Mouse (Mus musculus) naive thymus-derived CD4-positive, alpha-beta T cell, adult 2 months (primary cell): ENCODE measurements around the gene Sp7.

Source experiments
- DNase-seq: peaks from one replicate; pipeline ENCODE4 v3.0.0-alpha.2; 2011; ENCODE audit warnings: low read depth

The Sp7 gene

DNA sequence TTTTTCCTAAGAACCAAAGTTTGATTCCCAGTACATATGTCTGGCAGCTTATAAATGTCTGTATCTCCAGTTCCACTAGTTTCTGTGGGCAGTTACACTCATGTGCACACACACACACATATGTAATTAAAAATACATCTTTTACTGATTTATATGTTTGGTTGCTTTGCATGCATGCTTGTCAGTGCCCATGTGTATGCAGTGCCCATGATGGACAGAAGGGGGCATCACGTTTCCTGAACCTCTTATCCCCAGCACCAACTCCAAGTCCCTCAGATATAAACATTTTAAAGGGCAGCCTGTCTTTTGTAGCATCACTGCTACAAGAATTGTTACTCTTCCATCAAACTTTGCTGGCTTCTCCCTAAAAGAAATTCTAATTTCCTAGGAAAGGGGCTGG lies 25.4 kb downstream of the Sp7 start:
- peak; percentile 80 for DNase-seq

DNA sequence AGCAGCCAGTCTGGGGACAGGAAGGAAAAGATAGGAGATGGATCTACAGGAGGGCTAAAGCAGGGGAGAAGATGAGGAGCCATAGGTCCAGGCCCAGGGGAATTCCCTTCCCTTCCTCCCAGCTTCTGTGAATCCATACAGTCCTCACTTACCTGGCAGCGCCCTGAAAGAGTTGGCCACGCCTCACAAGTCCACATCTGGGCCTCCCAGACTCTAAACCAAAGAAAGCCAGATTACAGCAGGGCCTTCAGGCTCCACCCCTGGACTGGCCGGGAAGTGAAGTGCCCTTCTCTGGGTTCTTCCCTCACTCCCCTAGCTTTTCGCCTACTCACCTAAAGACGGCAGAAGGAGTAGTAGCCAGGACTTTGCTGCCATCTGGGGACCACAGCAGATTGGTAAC lies 27.4 kb downstream of the Sp7 start:
- no peak for DNase-seq

DNA sequence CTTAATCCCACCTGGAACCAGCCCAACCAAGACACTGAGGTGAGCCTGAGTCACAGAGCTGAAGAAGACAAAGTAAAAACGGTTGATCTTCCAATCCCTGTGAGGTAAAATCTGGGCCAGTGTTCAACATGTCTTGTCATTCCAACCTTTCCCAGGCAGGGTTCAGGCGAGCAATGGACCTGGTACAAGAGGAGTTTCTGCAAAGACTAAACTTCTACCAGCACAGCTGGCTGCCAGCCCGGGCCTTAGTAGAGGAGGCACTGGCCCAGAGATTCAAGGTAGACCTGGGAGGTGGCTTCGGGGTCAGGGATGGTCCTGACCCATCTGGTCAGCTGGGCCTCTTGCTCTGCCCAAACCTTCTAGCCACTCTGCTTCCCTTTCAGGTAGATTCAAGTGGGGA lies 30.0 kb downstream of the Sp7 start:
- no peak for DNase-seq

DNA sequence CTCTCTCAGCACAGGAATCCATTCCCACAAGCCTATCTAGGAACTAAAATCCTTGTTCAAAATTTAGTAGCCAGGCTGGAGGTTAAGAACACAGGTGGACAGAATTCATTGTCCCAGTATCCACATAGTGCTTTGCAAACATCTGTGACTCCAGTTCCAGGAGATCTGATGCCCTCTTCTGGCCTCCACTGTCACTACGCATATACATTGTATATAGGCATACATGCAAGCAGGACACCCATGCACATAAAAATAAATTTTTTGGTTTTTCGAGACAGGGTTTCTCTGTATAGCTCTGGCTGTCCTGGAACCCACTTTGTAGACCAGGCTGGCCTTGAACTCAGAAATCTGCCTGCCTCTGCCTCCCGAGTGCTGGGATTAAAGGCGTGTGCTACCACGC lies 31.1 kb downstream of the Sp7 start:
- peak; percentile 50 for DNase-seq

DNA sequence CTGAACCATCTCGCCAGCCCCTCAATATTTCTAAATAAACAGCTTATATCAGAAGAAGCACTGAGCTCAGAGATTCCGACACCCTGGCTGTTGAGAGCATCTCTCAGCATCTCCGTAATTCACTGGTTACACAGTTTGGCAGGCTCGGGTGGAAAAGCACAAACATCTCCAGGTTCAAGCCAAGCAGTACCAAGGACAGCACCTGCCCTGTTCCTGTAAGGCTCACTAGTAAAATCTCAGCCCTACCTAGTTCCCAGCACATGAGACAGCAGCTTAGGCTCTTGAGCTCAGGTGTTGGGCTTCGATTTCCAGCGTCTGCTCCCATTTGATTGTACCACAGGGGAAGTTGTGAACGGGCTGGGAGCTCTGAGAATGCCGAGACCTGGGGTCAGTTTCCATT lies 31.7 kb downstream of the Sp7 start:
- no peak for DNase-seq

DNA sequence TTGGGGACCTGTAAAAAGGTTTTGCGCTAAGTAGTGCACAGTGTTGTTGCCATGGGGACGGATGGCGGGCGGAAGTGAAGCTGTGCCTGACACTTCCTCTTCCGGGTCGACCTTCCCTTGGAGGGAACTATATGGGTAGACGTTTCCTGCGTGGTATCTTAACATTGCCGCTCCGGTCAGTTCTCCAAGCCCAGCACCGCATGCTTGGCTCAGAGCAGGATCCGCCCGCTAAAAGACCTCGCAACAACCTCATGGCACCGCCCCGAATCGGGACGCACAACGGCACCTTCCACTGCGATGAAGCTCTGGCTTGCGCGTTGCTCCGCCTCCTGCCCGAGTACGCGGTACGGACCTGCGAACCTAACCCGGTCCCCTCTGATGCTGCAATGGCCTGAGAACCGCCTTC lies 35.4 kb downstream of the Sp7 start, which contains the start of gene Myg1:
Gene Myg1, plus strand, starts transcription at position 100 of the 406 bp plus-strand sequence.
- peak; percentile 90 for DNase-seq

DNA sequence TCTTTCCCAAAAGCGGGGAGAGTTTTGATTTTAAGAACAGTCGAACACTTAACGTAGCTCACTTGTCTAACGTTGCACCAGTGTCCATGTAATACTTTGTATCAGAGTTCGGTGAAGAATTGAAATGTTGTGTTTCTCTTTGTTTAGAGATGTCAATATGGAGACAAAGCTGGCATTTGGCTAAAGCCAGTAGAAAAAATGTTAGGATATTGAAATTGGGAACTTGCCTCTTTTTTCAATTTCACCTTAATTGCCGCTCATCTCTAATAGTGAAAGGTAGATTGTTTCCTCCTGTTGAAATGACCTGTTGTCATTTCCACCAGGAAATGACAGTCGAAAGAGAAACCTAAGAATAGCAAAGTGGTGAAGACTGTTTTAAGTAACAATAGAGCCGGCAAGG lies 40.1 kb downstream of the Sp7 start:
- no peak for DNase-seq

DNA sequence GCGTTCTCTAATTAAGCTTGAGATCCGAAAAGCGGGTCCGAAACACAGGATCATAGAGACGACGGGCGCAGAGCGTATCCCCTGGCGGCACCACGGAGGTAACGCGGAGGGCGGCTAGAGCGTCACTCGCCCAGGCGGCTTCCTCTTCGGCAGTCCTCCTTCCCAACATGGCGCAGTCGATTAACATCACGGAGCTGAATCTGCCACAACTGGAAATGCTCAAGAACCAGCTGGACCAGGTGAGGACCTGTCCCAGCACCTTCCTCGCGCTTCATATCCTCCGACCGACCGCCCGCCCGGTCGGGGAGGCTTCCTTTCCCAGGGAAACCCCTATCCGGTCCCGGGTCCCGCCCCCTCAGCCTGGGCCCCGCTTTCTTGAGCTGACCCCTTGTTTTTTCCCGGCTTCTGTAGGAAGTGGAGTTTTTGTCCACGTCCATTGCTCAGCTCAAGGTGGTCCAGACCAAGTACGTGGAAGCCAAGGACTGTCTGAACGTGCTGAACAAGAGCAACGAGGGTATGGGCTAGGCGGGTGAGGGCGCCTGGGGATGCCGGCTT lies 40.9 kb downstream of the Sp7 start, which contains the start of gene Pfdn5:
Gene Pfdn5, plus strand, starts transcription at position 95 of the 555 bp plus-strand sequence.
- DNase-seq = peak; percentile 84

DNA sequence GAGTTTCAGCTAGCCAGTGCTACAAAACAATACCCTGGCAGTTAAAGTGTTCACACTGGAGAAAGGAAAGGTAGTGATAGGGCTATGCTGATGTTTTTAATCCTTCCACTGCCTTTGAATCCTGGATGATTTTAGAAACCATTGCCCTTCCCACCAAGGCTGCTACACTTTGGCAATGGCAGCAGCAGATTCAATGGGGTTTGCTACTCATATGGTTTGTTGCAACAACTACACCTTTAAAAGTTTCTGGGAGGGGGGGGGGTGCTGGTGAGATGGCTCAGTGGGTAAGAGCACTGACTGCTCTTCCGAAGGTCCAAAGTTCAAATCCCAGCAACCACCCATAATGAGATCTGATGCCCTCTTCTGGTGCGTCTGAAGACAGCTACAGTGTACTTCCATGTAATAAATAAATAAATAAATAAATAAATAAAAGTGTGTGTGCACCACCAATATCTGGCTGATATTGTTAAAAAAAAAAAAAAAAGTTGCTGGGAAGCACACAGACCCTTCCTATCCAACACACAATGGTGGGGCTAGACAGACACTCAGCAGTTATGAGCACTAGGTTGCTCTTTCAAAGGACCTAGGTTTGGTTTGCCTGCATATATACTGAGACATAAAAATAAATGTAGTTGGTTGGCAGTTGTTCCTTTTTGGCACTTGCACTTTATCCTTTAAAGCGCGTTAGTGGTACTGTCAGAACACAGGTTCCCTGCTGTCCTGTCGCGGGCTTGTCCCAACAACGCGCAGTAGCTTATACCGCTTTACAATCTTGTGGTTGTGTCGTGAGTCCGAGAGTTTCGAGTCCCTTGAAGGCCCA lies 42.1 kb downstream of the Sp7 start:
- DNase-seq = no peak

DNA sequence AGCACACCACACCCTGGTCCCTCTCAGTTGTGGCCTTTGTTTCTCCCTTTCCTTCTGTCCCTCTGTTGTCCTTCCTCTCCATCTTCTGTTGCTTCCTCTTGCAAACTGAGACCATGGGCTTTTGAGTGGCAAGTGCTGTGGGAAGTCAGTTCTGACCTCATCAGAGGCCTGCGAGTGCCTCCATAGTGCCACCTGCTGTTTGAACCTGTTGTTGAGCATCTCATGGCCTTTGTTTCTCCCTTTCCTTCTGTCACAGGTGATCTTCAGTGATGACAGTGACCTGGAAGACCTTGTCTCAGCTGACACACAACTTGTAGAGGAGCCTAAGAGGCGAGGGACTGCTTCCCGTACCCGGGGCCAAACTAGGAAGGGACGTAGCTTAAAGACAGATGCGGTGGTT lies 50.7 kb downstream of the Sp7 start:
- DNase-seq = peak; percentile 87

DNA sequence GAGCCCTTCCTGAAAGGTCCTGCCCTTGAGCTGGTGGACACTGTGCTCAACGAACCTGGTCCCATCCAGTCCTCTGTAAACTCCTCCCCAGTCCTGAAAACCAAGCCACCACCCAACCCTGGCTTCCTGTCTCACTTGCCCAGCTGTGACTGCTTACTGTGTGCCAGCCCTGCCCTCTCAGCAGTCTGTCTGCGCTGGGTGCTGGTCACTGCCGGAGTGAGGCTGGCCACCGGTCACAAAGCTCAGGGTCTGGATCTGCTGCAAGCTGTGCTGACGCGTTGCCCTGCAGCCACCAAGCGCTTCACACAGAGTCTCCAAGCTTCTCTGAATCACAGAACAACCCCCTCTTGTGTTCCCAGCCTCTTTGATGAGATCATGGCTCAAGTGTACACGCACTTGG lies 51.7 kb downstream of the Sp7 start:
- DNase-seq = no peak

DNA sequence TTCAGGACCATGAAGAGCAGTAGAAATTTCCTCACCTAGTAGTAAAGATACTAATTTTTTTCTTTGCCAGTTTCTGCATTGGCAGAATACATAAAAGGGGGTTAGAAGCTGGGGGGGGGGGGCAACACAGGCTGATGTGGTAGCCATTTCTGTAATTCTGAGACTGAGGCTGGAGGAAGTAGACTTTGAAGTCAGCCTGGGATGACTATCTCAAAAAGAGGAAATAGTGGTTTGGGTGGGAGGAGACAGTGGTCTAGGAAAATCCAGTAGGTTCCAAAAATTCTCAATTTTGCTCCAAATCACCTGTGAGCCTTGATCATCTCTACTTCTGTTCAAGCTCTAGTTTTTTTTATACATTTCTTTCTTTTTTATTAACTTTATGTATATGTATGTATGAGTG lies 55.5 kb downstream of the Sp7 start:
- no peak for DNase-seq

DNA sequence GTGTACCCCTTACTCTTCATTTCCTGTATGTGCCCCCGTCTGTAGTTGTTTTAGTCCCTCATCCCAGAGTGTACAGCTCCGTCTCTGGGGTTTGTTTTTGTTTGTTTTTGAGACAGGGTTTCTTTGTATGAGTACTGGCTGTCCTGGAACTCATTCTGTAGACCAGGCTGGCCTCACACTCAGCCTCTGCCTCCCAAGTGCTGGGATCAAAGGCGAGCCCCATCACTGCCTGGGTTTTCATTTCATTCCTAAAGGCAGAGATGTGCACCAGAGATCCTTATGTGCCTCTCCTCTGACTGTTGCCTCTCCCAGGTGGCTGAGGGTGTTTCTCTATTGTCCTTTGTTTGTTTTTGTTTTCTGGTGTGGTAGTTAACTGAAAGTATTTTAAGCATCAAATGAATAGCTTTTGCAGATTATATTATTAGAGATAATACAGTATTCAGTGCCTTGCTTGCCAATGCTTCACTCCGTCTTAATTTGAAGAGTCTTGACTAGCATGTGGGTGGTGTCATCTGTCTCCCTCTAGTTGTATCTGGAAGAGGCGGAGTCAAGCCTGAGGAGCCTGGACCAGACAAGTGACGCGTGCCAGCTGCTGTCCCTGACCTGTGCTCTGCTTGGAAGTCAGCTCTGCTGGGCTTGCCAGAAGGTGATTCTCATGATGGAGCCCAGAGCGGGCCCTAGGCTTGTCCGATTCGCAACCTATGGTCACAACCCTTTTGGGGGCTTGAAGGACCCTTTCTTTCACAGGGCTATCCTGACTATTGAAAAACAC lies 56.7 kb downstream of the Sp7 start:
- no peak for DNase-seq

DNA sequence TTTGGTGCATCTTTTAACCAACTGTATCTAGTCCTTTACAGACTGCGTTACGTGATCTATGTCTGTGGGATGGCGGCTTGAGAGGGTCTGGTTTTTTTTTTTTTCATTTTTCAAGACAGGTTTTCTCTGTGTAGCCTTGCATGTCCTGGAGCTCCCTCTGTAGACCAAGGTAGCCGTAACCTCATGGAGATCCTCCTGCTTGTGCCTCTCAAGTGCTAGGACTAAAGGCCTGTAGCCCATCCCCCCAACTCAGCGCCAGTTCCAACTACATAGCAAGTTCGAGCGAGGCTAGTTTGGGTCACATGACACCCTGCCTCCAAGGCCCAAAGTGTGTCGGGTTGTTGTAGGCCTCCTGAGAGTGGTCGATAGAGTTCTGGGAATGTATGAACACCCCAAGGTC lies 58.3 kb downstream of the Sp7 start:
- no peak for DNase-seq
